Mouse (Mus musculus): ENCODE results near the gene Gap43. TPM values are rescaled to one million over a fixed set of nuclear protein-coding genes. Genes with fewer than 3 reads are reported as not detected.
"Not testable (repeated sequence)": the region's sequence is repeated elsewhere in the genome, so short reads cannot be mapped to it uniquely, and the experiment has no call there.

The Gap43 gene
- polyA plus RNA-seq, 1 experiment = 1.6 TPM

GRCm38 (mm10) chr16:42262935-42263542 lies 77.4 kb downstream of the Gap43 start:
- no peaks in the 10 kb centered on the region for H3K79me2 ChIP-seq (ENCODE audit: control insufficient read depth, insufficient read depth)
- TF ChIP-seq MYOG (IDR thresholded peaks at IDR 0.05; ENCODE audit: control insufficient read depth in 1 of 3, insufficient read depth in 1 of 3, insufficient read length in 2 of 3, low read depth in 2 of 3) = no peak
- TF ChIP-seq MYOD1 (IDR thresholded peaks at IDR 0.05; ENCODE audit: control insufficient read depth in 1 of 3, insufficient read length in 2 of 3, low read depth in 2 of 3) = no peak
- TF ChIP-seq E2F4 (IDR thresholded peaks at IDR 0.05; ENCODE audit: insufficient read depth) = no peak
- no peak for TF ChIP-seq MAX (IDR thresholded peaks at IDR 0.05; ENCODE audit: low read depth)
- TF ChIP-seq TCF12 (IDR thresholded peaks at IDR 0.05; ENCODE audit: insufficient read depth, poor library complexity, severe bottlenecking) = no peak
- no peak for TF ChIP-seq USF1 (IDR thresholded peaks at IDR 0.05; ENCODE audit: low read depth)
- no peak overlapping the region for H3K4me2 ChIP-seq (ENCODE audit: low read depth)
- no peaks in the 10 kb centered on the region for H3K27me3 ChIP-seq (ENCODE audit: control insufficient read depth, insufficient read depth, insufficient read length)
- H3ac ChIP-seq (ENCODE audit: control insufficient read depth, insufficient read length) = no peak overlapping the region
- H3K36me3 ChIP-seq (ENCODE audit: control insufficient read depth, insufficient read depth) = no peaks in the 10 kb centered on the region
- no peak overlapping the region for H3K4me3 ChIP-seq

GRCm38 (mm10) chr16:42255693-42256092 lies 84.8 kb downstream of the Gap43 start:
- Histone ChIP-seq H3K79me2 (ENCODE audit: control insufficient read depth, insufficient read depth) (no peaks in the 10 kb centered on the region), H3ac (ENCODE audit: control insufficient read depth, insufficient read length) (no peak overlapping the region), H3K4me3 (no peak overlapping the region), H3K36me3 (ENCODE audit: control insufficient read depth, insufficient read depth) (no peaks in the 10 kb centered on the region), H3K27me3 (ENCODE audit: control insufficient read depth, insufficient read depth, insufficient read length) (no peaks in the 10 kb centered on the region), H3K4me2 (ENCODE audit: low read depth) (no peak overlapping the region)
- no peak for TF ChIP-seq MYOG (IDR thresholded peaks at IDR 0.05; ENCODE audit: control insufficient read depth in 1 of 3, insufficient read depth in 1 of 3, insufficient read length in 2 of 3, low read depth in 2 of 3)
- TF ChIP-seq MAX (IDR thresholded peaks at IDR 0.05; ENCODE audit: low read depth) = no peak
- TF ChIP-seq MYOD1 (IDR thresholded peaks at IDR 0.05; ENCODE audit: control insufficient read depth in 1 of 3, insufficient read length in 2 of 3, low read depth in 2 of 3) = no peak
- no peak for TF ChIP-seq REST (IDR thresholded peaks at IDR 0.05; ENCODE audit: insufficient read depth, insufficient read length)
- no peak for TF ChIP-seq USF1 (IDR thresholded peaks at IDR 0.05; ENCODE audit: low read depth)
- no peak for TF ChIP-seq CEBPB (IDR thresholded peaks at IDR 0.05; ENCODE audit: insufficient read depth, poor library complexity, severe bottlenecking)
- TF ChIP-seq SRF (IDR thresholded peaks at IDR 0.05; ENCODE audit: control insufficient read depth, insufficient read length, low read depth) = no peak
- no peak for TF ChIP-seq E2F4 (IDR thresholded peaks at IDR 0.05; ENCODE audit: insufficient read depth)
- no peak for TF ChIP-seq POLR2A (IDR thresholded peaks at IDR 0.05; ENCODE audit: insufficient read length, low read depth)
- TF ChIP-seq TCF3 (IDR thresholded peaks at IDR 0.05; ENCODE audit: insufficient read length, low read depth) = no peak
- TF ChIP-seq TCF12 (IDR thresholded peaks at IDR 0.05; ENCODE audit: insufficient read depth, poor library complexity, severe bottlenecking) = no peak
- TF ChIP-seq POLR2AphosphoS2 (IDR thresholded peaks at IDR 0.05; ENCODE audit: insufficient read length, low read depth) = no peak

GRCm38 (mm10) chr16:42255222-42255621 lies 85.2 kb downstream of the Gap43 start:
- Histone ChIP-seq H3K27me3 (ENCODE audit: control insufficient read depth, insufficient read depth, insufficient read length) (no peaks in the 10 kb centered on the region), H3K4me2 (ENCODE audit: low read depth) (no peak overlapping the region), H3K36me3 (ENCODE audit: control insufficient read depth, insufficient read depth) (no peaks in the 10 kb centered on the region), H3K79me2 (ENCODE audit: control insufficient read depth, insufficient read depth) (no peaks in the 10 kb centered on the region), H3K4me3 (no peak overlapping the region), H3ac (ENCODE audit: control insufficient read depth, insufficient read length) (no peak overlapping the region)
- TF ChIP-seq E2F4 (IDR thresholded peaks at IDR 0.05; ENCODE audit: insufficient read depth) (no peak), SRF (IDR thresholded peaks at IDR 0.05; ENCODE audit: control insufficient read depth, insufficient read length, low read depth) (no peak), MYOG (IDR thresholded peaks at IDR 0.05; ENCODE audit: control insufficient read depth in 1 of 3, insufficient read depth in 1 of 3, insufficient read length in 2 of 3, low read depth in 2 of 3) (no peak), POLR2AphosphoS2 (IDR thresholded peaks at IDR 0.05; ENCODE audit: insufficient read length, low read depth) (no peak), REST (IDR thresholded peaks at IDR 0.05; ENCODE audit: insufficient read depth, insufficient read length) (no peak), CEBPB (IDR thresholded peaks at IDR 0.05; ENCODE audit: insufficient read depth, poor library complexity, severe bottlenecking) (no peak), USF1 (IDR thresholded peaks at IDR 0.05; ENCODE audit: low read depth) (no peak), POLR2A (IDR thresholded peaks at IDR 0.05; ENCODE audit: insufficient read length, low read depth) (no peak), TCF3 (IDR thresholded peaks at IDR 0.05; ENCODE audit: insufficient read length, low read depth) (no peak), MAX (IDR thresholded peaks at IDR 0.05; ENCODE audit: low read depth) (no peak), MYOD1 (IDR thresholded peaks at IDR 0.05; ENCODE audit: control insufficient read depth in 1 of 3, insufficient read length in 2 of 3, low read depth in 2 of 3) (no peak)

DNA sequence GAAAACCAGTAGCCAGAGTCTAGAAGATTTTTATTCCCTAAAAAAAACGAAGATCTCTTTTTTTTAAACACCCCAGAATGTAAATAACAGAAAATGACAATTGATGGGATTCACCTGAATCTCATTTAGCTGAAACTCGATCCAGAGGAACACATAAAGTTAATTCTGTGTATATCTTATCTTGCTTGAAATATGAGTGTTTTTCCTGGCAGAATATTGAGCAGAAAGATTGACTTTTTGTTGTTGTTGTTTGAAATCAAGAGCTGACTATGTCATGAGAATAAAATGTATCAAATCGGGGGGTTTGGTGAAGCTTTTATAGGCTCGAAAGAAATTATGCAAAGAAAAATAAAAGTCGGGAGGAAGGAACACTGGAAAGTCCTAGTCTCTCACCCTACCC lies 88.2 kb downstream of the Gap43 start:
- Histone ChIP-seq H3K4me2 (ENCODE audit: low read depth) (no peak overlapping the region), H3K27me3 (ENCODE audit: control insufficient read depth, insufficient read depth, insufficient read length) (no peaks in the 10 kb centered on the region), H3K36me3 (ENCODE audit: control insufficient read depth, insufficient read depth) (no peaks in the 10 kb centered on the region), H3K4me3 (no peak overlapping the region), H3K79me2 (ENCODE audit: control insufficient read depth, insufficient read depth) (no peaks in the 10 kb centered on the region), H3ac (ENCODE audit: control insufficient read depth, insufficient read length) (no peak overlapping the region)
- TF ChIP-seq E2F4 (IDR thresholded peaks at IDR 0.05; ENCODE audit: insufficient read depth) (no peak), CEBPB (IDR thresholded peaks at IDR 0.05; ENCODE audit: insufficient read depth, poor library complexity, severe bottlenecking) (no peak), POLR2A (IDR thresholded peaks at IDR 0.05; ENCODE audit: insufficient read length, low read depth) (no peak), MAX (IDR thresholded peaks at IDR 0.05; ENCODE audit: low read depth) (no peak), MYOD1 (IDR thresholded peaks at IDR 0.05; ENCODE audit: control insufficient read depth in 1 of 3, insufficient read length in 2 of 3, low read depth in 2 of 3) (no peak)

DNA sequence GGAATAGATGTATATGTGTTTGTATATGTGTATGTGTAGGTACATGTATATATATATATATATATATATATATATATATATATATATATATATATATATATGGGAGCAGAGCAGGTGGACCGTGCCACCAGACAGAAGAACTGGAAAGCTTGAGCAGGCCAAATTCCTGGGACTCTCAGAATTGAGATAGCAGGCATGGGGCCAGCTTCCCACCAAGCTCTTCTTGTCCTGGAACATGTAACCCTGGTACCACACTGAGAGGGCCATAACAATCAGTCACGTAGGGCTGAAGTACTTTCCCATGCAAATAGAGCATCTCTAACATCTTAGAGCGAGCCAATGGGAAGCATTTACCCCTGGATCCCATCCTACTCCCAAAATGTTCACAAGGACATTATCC lies 96.3 kb downstream of the Gap43 start:
- H3ac ChIP-seq (ENCODE audit: control insufficient read depth, insufficient read length) = not testable (repeated sequence)

More for the DNA sequence above, 96.3 kb downstream of the Gap43 start:
- H3K4me2 ChIP-seq (ENCODE audit: low read depth); H3K27me3 ChIP-seq (ENCODE audit: control insufficient read depth, insufficient read depth, insufficient read length); H3K79me2 ChIP-seq (ENCODE audit: control insufficient read depth, insufficient read depth); H3K36me3 ChIP-seq (ENCODE audit: control insufficient read depth, insufficient read depth); H3K4me3 ChIP-seq: not testable (repeated sequence)
